Mouse (Mus musculus) adipocyte (in vitro differentiated cells): Measurements from ENCODE around the gene Vps41.
A peak's percentile ranks its signal among the peaks of the same experiment; 100 is the strongest.

Experiments used
- DNase-seq: peaks from one replicate; pipeline ENCODE4 v3.0.0-alpha.2; 2016; ENCODE audit warnings: low spot score

The Vps41 gene

DNA sequence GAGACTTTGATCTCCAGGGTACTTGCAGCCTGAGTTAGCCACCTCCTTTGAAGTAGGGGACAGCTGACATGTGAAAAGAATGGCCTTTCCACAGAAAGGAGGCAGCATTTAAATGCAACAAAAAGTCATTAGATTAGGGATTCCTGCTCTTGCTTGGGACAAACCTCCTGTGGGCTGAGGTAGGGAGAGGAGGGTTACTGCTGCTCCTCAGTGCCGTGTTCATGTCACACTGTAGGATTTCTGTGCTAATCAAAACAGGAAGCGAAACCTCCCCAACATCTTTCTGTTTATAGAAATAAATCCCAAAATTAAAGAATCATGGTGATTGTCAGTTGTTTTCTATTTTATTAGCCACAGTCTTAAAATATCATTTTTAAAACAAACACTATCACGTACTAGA lies 77.4 kb downstream of the Vps41 start:
- DNase-seq, result no peak

DNA sequence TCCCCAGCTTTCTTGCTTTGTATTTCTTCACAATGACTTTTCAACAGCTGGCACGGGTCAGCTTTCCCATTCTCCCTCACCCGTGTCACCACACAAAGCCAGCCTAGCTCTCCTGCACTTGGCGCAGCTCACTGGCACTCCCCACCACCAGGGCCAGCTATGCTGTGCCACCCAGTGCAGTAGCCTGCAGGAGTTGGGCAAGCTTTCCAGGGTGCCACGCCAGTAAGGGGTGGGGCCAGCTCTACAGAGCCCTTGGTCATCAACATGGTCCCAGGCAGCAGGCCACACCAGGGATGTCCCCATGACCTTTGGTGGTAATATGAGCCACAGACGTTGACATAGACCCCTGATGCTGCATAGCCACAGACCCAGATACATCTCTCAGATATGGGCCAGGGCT lies 80.5 kb downstream of the Vps41 start:
- DNase-seq, result no peak

DNA sequence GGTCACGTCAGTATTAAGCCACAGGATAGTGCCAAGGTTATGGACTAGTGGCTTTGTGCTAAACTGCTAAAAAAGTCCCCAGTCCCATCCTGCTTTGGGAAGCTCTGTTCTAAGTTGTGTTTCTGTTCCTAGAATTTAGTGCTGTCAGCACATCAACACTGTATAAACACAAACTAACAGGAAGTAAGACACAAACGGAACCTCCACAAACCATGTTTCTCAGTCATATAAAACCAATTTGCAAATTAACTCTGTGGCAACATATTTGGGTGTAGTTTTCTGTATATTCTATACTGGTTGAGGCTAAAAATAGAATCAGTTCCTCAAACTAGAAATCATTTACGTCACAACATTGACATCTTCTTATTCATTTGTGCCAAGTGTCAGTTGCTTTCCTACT lies 83.3 kb downstream of the Vps41 start:
- DNase-seq, result no peak

DNA sequence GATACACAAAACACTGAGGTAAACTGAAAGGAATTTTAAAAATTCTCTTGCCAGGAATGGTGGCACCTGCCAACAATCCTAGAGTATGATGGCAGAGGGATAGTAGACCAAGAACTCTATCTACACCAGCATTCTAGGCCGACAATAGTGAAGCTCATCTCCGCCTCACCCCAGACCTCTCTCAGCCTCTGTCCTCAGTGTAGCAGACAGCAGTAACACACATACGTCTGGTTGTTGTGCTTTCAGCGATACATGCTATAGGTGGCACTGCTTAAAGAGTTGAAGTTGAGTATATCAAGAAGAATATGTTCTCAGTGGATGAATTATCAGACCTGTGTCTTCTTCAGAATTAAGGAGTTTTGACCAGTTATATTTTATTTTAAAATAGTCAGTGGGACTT lies 92.4 kb downstream of the Vps41 start:
- no peak for DNase-seq

DNA sequence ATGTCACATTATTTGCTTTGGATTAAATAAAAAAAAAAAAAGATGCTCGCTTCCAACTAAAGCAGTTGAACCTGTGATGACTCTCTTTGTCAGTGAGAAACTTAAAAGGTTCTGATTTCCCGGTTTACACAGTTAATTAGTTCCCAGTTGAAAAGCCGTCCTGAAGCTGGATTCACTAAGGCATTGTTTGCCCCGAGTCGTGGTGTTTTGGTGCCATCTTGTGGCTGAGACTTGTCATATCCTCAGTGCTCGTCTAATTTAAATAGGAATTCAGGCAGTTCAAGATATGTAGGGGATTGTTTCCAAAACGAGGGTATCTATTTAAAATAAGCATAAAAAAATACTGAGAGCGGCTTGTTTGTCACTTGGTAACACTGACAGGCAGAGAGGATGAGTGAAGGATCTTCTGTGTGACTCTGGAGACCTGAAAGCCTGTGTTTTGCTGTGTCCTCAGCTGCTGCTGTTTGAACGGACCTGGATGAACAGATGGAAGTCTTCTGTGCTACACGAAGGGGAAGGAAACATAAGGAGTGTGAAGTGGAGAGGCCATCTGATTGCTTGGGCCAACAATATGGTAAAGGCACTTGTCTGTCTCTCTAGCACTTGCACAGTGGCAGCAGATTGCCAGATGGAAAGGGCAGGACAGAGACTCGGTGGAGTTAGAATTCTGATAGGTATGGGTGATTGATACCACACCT lies 93.0 kb downstream of the Vps41 start:
- peak; percentile 80 for DNase-seq

DNA sequence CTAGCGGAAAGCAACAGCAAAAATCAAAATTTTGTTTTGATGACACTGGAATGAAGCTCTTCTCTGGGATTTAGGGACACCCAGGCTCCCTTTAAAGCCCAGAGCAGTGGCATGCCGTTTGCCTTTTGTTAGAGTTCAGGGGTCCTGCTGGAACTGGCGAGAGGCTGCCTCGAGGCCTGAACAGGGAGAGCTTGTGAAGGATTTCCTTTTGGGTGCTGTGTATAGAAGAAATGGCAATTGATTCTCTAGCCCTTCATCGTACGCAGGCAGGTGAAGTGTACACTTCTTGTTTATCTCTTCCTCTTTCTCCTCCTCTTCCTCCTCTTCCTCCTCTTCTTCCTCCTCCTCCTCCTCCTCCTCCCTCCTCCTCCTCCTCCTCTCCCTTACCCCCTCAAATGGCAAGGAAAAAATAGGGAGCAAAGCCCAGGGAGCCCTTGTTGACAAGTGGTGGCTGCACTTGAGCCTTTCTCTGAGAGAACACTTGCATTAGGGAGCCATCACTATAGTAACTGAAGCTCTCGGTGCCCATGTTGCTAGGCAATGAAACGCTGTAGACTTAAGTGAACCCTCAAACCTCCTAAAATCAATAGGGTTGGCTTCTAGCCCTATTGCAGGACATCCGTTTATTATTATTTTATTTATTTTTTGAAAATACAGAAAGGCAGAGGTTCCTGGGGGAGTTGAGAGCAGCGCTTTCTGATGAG lies 107.5 kb downstream of the Vps41 start:
- DNase-seq, result no peak

DNA sequence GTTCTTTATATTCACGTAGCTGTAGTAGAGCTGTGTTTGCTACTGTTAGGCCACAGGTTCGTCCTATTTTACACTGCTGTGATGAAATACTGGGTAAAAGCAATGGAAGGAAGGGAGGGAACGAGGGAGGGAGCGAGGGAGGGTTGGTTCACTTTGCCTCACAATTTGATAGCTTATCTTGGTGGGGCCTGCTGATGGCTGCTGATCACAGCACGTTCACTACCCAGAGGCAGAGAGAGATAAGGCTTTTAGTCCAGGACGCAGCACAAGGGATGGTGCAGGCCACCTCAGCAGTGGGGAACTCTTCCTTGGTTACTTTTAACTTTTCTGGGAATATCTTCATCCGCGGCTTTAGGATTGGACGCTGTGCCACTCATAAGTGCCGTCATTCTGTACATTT lies 109.9 kb downstream of the Vps41 start:
- DNase-seq, result no peak

DNA sequence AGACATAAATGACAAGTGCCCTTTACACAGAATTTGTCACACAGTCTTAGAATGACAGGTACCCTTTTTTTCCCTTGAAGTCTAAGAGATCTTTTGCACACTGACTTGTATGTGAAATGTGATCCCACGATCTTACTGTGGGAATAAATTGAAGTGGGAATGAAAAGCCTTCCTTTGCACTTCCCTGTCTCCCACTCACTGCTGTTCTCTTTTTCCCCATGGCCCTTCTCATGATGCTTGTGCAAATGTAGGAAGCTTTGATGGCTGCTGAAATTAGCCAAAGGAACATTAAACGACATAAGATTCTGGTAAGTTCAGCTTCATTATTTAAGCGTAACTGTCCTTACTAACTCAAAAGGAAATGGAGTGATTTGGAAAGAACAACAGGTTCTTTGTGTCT lies 113.4 kb downstream of the Vps41 start:
- no peak for DNase-seq

DNA sequence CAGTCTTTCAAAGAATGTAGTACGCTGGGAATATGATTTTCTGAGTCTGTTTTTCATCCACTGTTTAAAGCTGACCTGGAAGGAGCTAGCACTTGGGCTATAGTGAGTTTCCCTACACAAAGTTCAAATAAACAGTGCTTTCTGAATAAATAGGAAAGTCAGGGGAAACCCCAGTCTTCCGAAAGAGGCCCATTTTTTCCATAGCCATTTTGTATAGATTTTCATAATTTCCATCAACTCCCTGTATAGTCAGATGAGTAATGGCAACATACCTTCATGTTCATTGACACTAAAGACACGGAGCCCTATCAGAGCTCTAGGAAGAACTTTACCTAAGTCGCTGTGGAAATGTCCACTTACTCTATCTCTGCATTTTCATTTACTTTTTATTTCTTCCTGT lies 122.1 kb downstream of the Vps41 start:
- DNase-seq, result no peak

DNA sequence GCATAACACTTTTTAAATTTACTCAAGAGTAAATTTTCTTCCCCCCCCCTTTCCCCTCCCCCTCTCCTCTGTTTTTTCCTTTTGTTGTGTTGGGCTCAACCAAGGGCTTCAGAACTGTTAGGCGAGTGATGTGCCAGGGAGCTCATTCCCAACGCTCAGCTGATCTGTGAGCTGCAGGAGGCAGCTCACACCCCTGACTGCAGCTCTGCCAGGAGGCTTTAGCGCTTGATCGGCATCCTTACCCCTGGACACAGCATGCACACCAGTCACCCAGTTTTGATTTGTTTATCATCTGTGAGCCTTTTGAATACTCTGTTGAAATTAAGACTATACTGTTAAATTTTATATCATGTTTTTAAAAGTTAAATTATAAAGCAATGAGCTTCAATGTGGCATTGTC lies 123.3 kb downstream of the Vps41 start:
- no peak for DNase-seq

DNA sequence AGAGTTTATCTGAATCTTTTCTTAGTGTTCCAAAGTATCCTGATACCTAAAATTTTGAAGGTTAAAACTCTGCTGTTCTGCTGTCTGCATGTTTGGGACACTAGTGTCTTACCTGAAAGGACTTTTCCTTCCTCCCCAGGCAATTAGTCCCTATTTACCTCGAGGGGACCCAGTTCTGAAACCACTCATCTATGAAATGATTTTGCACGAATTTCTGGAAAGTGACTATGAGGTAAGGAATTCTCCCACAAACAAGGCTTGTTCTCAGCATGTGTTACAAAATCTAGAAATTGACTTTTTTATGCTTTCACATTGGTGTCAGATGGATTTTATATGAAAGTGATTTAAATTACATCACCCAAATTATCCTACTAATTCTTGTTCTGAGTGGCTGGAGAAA lies 123.9 kb downstream of the Vps41 start:
- no peak for DNase-seq

DNA sequence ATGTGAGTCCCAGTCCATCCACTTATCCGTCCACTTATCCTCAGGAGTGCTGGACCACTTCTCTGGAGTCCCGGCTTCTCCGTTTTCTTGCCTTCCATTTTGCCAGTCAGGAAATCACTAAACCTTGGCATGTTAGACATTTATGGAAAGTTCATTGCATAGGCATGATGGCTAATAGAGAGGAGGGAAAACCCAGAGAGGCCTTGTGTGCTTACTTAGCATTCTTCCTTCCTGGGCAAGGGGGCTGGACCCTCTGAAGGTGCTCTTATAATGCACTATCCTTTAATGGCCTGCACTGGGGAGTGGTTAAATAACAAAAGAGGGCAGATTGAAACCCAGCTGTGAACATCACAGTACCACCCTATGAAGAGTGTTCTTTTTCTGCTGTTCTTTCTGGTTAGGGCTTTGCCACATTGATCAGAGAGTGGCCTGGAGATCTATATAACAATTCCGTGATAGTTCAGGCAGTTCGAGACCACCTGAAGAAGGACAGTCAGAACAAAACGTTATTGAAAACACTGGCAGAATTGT lies 124.7 kb downstream of the Vps41 start:
- DNase-seq, result no peak

DNA sequence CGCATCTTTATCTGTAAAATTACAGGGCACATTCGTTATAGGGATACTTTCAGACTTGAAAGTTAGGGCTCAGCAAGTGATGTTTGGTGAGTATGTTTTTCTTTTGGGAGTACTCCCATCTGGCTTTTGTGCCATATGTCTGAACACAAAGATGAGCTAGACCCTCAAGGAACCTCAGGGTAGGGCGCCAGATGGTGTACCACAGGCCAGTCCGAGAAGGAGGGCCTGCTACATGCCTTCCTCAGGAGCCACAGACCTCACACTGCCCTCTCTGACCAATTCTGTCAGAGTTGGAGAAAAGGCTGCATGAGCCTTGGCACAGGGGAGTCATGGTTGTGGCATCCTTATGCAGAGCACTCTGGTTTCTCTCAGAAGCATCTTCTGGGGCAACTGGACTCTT lies 125.5 kb downstream of the Vps41 start:
- no peak for DNase-seq

DNA sequence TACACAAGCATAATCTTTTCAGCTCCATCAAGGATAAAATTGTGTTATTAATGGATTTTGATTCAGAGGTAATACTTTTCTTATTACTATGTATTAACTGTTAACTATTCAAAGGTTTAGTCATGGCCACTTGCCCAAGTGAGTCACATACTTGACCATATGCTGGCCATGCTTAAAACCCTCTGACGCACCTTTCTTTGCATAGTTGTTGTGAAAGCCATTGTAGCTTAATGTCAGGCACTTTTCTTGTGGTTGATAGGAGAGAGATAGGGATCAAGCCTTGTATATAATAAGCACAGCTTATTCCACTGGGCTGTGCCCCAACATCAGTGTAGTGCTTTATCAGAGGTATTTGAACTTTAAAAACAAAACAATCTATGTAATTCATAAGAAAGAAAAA lies 126.5 kb downstream of the Vps41 start:
- DNase-seq, result no peak

DNA sequence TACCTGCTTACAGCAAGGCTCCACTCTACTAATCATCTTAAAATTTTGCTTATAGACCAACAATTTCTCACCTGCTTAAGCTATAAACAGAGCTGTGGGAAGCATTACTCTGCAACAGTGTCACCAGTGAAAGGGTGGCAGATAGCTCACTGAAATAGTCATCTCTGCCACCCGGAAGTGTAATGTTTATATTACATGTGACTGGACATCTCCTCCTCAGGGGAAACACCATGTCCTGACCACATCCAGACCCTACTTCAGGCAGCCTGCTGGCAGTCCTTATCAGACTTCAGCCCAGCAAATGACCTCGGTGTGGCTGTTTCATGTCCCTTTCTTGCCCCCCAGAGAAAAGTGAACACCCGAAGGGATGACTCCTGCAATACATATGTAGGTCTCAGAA lies 130.3 kb downstream of the Vps41 start:
- DNase-seq, result no peak

DNA sequence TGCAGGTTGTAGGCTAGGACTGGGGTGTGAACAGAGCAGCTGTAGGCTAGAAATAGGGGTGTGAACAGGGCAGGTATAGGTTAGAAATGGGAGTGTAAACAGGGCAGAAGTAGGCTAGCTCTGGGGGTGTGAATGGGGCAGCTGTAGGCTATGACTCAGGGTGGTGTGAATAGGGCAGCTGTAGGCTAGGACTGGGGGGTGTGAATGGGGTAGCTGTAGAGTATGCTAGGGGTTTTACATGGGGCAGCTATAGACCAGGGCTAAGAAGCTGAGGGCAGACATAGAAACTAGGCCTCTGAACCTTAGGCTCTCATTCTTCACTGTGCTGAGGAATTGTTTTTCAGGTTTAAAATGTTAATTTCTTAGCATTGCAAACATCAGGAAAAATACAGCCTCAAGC lies 132.5 kb downstream of the Vps41 start:
- DNase-seq, result no peak

DNA sequence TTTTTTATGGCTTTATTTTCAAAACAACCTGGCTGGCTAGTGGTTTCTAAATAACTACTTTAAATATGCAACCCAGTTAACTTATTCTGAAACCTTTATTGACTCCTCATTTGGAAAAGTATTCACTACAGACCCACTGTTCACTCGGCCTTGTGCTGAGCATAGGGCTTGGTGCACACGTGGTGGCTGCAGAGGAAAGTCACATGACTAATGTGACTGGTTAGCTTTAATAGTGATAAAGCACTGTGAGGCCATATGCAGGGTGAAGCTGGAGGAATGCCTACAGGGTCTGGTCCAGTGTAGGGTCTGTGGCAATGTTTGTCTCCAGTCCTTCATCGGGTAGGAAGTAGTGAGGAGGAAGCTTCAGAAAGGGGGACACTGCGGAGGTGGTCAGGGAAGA lies 134.1 kb downstream of the Vps41 start:
- no peak for DNase-seq

DNA sequence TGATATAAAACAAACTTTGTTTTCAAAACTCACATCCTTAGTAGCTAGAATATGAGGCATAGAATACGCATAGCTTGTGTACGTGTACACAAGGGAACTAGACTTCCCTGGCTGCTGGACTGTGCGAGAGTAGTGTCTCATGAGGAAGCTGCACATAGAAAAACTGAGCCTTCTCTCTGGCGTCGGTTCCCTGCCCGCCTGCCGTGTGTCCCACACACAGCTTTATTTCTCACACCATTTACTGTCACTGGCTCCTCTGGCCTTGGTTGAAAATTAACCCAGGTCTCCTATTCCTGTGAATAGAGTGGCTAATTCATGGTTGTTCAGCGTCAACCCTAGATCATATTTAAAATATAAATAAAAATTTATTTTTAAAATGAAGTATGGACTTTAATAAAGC lies 135.6 kb downstream of the Vps41 start:
- no peak for DNase-seq

DNA sequence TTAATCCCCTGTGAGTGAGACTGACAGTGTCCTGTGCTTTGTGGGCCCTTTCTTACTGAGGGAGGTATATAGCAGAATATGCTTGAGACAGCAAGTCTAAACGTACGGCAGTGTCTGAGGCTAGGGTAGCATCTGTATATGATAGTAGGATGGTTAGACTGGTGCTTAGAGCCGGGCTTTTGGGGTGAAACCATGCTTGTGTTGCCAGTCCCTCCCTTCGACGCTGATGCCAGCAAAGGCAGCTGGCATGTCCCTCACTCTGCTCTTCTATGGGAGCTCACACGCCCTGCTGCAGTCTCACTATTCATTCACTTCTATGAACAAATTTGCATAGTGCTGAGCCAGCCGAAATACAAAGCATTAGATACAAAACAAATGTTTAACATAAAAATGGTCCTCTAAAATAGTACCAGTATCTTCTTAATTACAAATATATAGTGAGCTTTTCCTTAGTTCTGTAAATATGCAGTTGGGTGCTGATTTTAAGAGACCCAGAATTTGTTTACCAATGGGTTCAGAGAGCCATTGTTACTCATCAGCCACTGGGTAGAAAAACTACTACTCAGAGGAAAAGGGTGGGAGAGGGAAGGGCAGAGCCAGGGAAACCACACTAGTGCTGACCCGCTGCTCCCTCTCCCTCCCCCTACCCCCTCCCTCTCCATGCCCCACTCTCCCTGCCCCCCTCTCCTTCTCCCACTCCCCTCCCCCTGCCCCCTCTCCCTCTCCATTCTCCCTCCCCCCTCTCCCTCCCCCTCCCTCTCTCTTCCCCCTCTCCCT lies 139.1 kb downstream of the Vps41 start:
- DNase-seq, result no peak

DNA sequence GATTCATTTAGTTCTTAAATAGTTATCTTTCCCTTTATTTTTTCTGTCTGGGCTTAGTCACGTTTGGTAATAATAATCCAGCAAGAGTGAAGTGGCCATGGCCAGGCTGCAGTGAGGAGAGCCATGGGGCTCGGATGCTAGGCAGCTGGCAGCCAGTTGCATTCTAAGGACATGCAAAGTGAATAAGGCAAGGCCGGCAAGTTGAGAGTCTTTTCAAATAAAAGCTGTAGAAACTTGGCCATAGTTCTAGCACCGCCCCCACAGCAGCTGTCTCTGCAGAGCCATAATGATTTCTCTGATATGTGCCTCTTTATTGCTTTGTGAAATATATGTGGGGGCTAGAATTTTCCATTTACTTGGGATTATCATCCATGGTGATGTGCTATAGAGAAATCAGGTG lies 141.1 kb downstream of the Vps41 start:
- DNase-seq, result no peak

DNA sequence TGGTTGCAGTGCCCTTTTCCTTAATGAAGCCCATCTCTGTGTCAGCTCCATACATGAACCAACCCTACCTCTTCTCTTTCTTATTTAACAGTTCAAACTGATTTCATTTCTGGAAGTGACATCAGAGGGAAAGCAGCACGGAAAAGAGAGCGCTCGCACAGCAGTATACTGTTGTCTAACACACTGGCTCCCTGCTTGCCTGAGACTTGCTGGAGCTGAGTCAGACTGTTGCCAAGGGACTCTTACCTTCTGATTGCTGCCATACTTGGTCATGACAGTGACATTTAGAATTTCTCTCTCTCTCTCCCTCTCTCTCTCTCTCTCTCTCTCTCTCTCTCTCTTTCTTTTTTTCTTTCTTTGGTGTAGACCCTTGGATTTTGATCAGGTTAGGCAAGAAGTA lies 142.3 kb downstream of the Vps41 start:
- no peak for DNase-seq

DNA sequence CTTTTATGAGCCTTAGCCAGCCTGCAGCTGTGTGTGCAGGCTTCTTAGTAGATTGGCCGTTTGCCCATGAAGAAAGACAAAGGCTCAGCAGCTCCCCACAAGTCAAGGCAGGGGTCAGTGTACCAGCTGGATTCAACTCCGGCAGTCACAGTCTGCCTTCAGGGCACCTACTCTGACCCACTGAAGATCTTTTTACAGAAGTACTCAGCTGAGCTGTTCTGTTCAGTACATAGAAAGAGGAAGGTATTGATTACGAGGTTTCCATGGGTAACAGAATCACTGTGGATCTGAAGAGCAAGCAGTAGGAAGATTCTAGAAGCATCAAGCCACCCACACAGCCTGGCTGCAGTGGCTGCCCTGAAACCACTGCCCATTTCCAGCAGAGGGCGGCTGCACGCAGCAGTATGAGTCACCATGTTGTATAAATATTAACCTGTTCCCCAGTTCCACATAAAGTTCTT lies 151.0 kb downstream of the Vps41 start:
- peak; percentile 80 for DNase-seq

DNA sequence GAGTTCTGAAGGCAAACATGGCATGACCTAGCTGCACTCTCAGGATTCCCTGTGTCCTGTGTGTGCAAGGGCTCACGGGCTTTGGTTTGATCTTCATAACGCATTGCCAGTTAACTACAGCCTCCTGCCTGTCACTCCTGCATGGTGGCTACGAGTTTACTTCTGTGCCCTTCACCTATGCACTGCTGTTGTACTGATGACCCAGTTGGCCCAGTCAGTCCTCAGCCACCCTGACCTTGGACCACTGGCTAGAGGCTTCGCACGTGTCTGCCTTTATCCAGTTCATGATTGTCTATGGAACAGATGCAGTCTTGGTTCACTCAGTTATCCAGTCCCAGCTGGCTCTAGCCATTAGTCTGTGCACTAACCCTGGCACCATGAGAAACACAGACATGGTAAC lies 151.7 kb downstream of the Vps41 start:
- DNase-seq, result no peak
